Mouse (Mus musculus): ENCODE measurements around the gene Agap1.

- TF ChIP-seq CTCF (conservative IDR thresholded peaks at IDR 0.05; ENCODE audit: insufficient read depth, insufficient read length, low read depth, low read length): no peak
- TF ChIP-seq POLR2A (IDR thresholded peaks at IDR 0.05; ENCODE audit: low read depth, low read length): no peak
Measured at GRCm38 (mm10) chr1:89556006-89556405, 101.4 kb downstream of the Agap1 start.

Data from kidney, adult 2 months (tissue).